Mouse (Mus musculus) ES-E14 (cell line): ENCODE measurements around the gene Pdzd3. TPM values are rescaled to one million over a fixed set of nuclear protein-coding genes. Genes with fewer than 3 reads are reported as not detected.

Experiments
- DNase-seq: peaks from one replicate; pipeline ENCODE4 v3.0.0-alpha.2; 2013; ENCODE audit warnings: low read depth, low spot score
- H3K27ac ChIP-seq: 2 replicates; pipeline ENCODE4 v1.5.1; 2012; ENCODE audit warnings: low read depth, mild to moderate bottlenecking, low read length, moderate library complexity, mixed read lengths; ENCODE audit not compliant: poor library complexity, insufficient read depth, severe bottlenecking
- H3K36me3 ChIP-seq: 2 replicates; pipeline ENCODE4 v1.6.1; 2012; ENCODE audit warnings: mild to moderate bottlenecking, low read length, moderate library complexity, mixed read lengths; ENCODE audit not compliant: control insufficient read depth, poor library complexity, insufficient read depth, severe bottlenecking
- H3K4me1 ChIP-seq, 2 experiments: fragments of 150-350 bp in 1 of 2; sonication (generic) in 1 of 2; 2 replicates each; pipeline ENCODE4 v1.6.1; 2012; ENCODE audit warnings: low read length in 2 of 2, mild to moderate bottlenecking in 1 of 2, mixed read lengths in 1 of 2; ENCODE audit not compliant: control insufficient read depth in 2 of 2, insufficient read depth in 2 of 2, poor library complexity in 1 of 2
- H3K4me3 ChIP-seq, 2 experiments: fragments of 150-350 bp in 1 of 2; sonication (generic) in 1 of 2; 2 replicates each; pipeline ENCODE4 v1.5.1; 2012; ENCODE audit warnings: low read length in 2 of 2, low read depth in 1 of 2, mild to moderate bottlenecking in 1 of 2, mixed read lengths in 1 of 2; ENCODE audit not compliant: insufficient read depth in 1 of 2, poor library complexity in 1 of 2, severe bottlenecking in 1 of 2
- H3K9ac ChIP-seq: 2 replicates; pipeline ENCODE4 v1.6.1; 2012; ENCODE audit warnings: low read depth, mild to moderate bottlenecking, low read length, mixed read lengths; ENCODE audit not compliant: poor library complexity, insufficient read depth, severe bottlenecking
- H3K9me3 ChIP-seq: fragments of 150-350 bp; sonication (generic); 2 replicates; pipeline ENCODE4 v1.6.1; 2012; ENCODE audit warnings: low read depth, mild to moderate bottlenecking, low read length; ENCODE audit not compliant: control insufficient read depth, insufficient read depth
- CHD2 ChIP-seq: IDR thresholded peaks from 2 replicates; pipeline ENCODE4 v1.6.1; 2014; ENCODE audit warnings: mild to moderate bottlenecking, low read depth, low read length, inconsistent platforms
- HCFC1 ChIP-seq: IDR thresholded peaks from 2 replicates; pipeline ENCODE4 v1.6.1; 2012; ENCODE audit warnings: low read length, inconsistent platforms, borderline replicate concordance; ENCODE audit not compliant: insufficient read depth
- MAFK ChIP-seq: IDR thresholded peaks from 2 replicates; pipeline ENCODE4 v1.6.1; 2014; ENCODE audit warnings: mild to moderate bottlenecking, low read depth, low read length, inconsistent platforms; ENCODE audit not compliant: insufficient read depth
- ZC3H11A ChIP-seq: IDR thresholded peaks from 2 replicates; pipeline ENCODE4 v1.6.1; 2012; ENCODE audit warnings: low read depth, mild to moderate bottlenecking, inconsistent platforms, low read length, borderline replicate concordance
- ZNF384 ChIP-seq: IDR thresholded peaks from 2 replicates; pipeline ENCODE4 v1.6.1; 2012; ENCODE audit warnings: low read depth, low read length, inconsistent platforms
- in situ Hi-C, 2 experiments: fragments of 600-800 bp; cut with MboI; formaldehyde crosslinking; loops; one replicate each; pipeline ENCODE4 v1.15.1; 2025; ENCODE audit warnings: low sequenced_read_pairs in 2 of 2, inconsistent platforms in 1 of 2; ENCODE audit not compliant: unreplicated experiment in 2 of 2
- total RNA-seq: library from RNA; depleted of rRNA; stranded (reverse); fragments of 300-350 nt; gene quantifications from 2 replicates; pipeline ENCODE4 v1.2.3, GENCODE M21; 2012

Pdzd3 gene
- total RNA-seq, 1 experiment: 1.1 TPM

- DNase-seq: peak; percentile 17
Observed at GRCm38 (mm10) chr9:44239447-44239846, 11.8 kb downstream of the Pdzd3 start.

DNA sequence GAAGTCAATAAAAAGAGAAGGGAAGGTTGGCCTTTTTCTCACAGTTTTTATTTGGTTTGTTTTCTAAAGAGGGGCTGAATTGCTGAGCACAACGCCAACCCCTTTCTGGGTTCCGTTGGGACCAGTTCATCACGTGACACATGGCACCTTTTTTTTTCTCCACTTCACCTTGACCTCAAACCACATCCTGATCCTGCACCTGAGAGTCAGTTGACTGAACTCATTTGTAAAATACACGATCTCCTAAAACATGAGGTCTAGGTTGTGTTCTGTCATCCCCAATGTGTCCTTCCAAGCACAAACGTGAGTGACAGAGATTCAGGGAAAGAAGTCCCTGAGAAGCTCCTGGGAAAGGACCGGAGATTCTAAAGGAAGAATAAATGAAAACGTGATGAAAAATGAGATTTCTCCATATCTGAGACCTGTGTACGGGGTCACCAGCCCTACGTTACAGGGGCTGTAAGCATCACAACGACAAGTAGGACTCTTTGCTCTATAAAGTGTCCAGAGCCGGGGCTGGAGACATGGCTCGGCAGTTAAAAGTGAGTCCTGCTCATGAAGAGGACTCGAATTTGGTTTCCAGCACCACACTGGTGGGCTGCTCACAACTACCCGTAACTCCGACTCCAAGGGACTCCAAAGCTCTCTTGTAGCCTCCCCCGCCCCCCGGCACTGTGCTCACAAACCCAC, 12.6 kb downstream of the Pdzd3 start:
- H3K36me3 ChIP-seq: no peaks in the 10 kb centered on the region
- in situ Hi-C loops: no loop called here
- H3K9ac ChIP-seq: no peak overlapping the region
- no peak overlapping the region for H3K27ac ChIP-seq
- TF ChIP-seq HCFC1 (no peak), ZNF384 (0 out of 2 replicates have a peak, but pooled peaks have one; percentile 3), MAFK (no peak)
- no peak overlapping the region for H3K4me3 ChIP-seq
- DNase-seq: no peak
- H3K4me1 ChIP-seq: no peaks in the 10 kb centered on the region
- H3K9me3 ChIP-seq: no peaks in the 10 kb centered on the region

More at GRCm38 (mm10) chr9:44239447-44239846, 11.8 kb downstream of the Pdzd3 start:
- no peak overlapping the region for H3K4me3 ChIP-seq
- no peaks in the 10 kb centered on the region for H3K4me1 ChIP-seq
- in situ Hi-C loops: no loop called here
- no peak overlapping the region for H3K9ac ChIP-seq
- H3K36me3 ChIP-seq: no peaks in the 10 kb centered on the region
- no peak overlapping the region for H3K27ac ChIP-seq
- H3K9me3 ChIP-seq: no peaks in the 10 kb centered on the region
- TF ChIP-seq ZC3H11A (no peak), ZNF384 (no peak), HCFC1 (no peak), MAFK (no peak), CHD2 (no peak)

- H3K36me3 ChIP-seq: no peaks in the 10 kb centered on the region
- TF ChIP-seq HCFC1: no peak
- no peak for TF ChIP-seq ZNF384
- no peak for TF ChIP-seq ZC3H11A
- no peak for TF ChIP-seq CHD2
- no peak for TF ChIP-seq MAFK
- H3K9ac ChIP-seq: no peak overlapping the region
- no peak for DNase-seq
- H3K27ac ChIP-seq: no peak overlapping the region
- H3K9me3 ChIP-seq: no peaks in the 10 kb centered on the region
- peaks cover under 1 to 2% of the 10 kb centered on the region in 2 experiments; a peak in 1 of 4 replicates for H3K4me1 ChIP-seq
- in situ Hi-C loops: no loop called here
- no peak overlapping the region for H3K4me3 ChIP-seq
Observed at GRCm38 (mm10) chr9:44237128-44237527, 14.1 kb downstream of the Pdzd3 start.

DNA sequence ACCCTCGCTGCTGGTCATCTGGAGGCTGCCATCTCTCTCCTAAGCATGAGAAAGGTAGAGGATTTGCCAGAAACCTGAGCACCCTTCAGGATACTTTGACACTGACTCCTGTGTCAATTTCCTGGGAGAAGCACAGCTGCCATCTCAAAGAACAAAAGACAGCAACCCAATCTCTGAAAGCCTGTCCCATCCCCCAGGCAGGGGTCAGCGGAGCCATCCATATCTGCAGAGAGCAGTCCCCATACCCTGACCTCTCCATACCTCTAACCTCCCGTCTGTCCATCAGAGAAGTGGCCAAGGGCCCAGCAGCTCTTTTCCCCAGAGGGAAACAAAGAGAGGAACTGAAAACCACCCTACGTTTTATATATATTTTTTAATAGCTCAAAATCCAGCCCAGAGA, 14.7 kb downstream of the Pdzd3 start:
- Histone ChIP-seq H3K36me3 (no peaks in the 10 kb centered on the region), H3K9ac (no peak overlapping the region), H3K4me1 (peaks cover 2 to 4% of the 10 kb centered on the region in 2 experiments; a peak in 2 of 4 replicates), H3K9me3 (no peaks in the 10 kb centered on the region), H3K4me3 (no peak overlapping the region), H3K27ac (no peak overlapping the region)
- in situ Hi-C loops: no loop called here
- no peak for TF ChIP-seq MAFK
- no peak for TF ChIP-seq ZC3H11A
- no peak for TF ChIP-seq ZNF384
- TF ChIP-seq HCFC1: no peak
- TF ChIP-seq CHD2: no peak
- no peak for DNase-seq
